Mouse (Mus musculus) central nervous system, embryonic 11.5 days (tissue): Measurements from ENCODE around the gene Cd209a. TPM values are rescaled to one million over a fixed set of nuclear protein-coding genes. Genes with fewer than 3 reads are reported as not detected.

Experiments
- polyA plus RNA-seq: library from polyadenylated mRNA; depleted of rRNA; stranded (reverse); fragments of >200 nt; gene quantifications from 2 replicates; pipeline ENCODE4 v1.2.3, GENCODE M21; 2012; rRNA removed

Gene Cd209a
- not detected in 2 replicates for polyA plus RNA-seq

GRCm38 (mm10) chr8:3748761-3749160 lies at the start of gene Cd209a:
TSS of gene Cd209a (minus strand) at chr8:3748984.

GRCm38 (mm10) chr8:3720551-3720950 lies 28.2 kb downstream of the Cd209a start, which contains the start of gene Clec4g:
TSS of gene Clec4g (minus strand) at chr8:3720651.

GRCm38 (mm10) chr8:3694121-3694520 lies 54.7 kb downstream of the Cd209a start, which contains the start of gene Fcer2a:
TSS of gene Fcer2a (minus strand) at chr8:3694175.

Other genes starting within 250 kb of the Cd209a start
- 127 and 133 TPM in 2 replicates for gene Mcoln1, start 248.5 kb downstream of the Cd209a start, polyA plus RNA-seq
- 32.3 and 37.8 TPM in 2 replicates for gene Pnpla6, start 233.6 kb downstream of the Cd209a start, polyA plus RNA-seq
- 4.3 and 5.4 TPM in 2 replicates for gene C330021F23Rik, start 181.0 kb downstream of the Cd209a start, polyA plus RNA-seq
- 21.2 and 22.0 TPM in 2 replicates for gene Camsap3, start 161.7 kb downstream of the Cd209a start, polyA plus RNA-seq
- gene Xab2, start 127.7 kb downstream of the Cd209a start, polyA plus RNA-seq = 66.9 and 67.5 TPM in 2 replicates
- 69.2 and 71.1 TPM in 2 replicates for gene Pet100, start 127.4 kb downstream of the Cd209a start, polyA plus RNA-seq
- gene Pcp2, start 123.4 kb downstream of the Cd209a start, polyA plus RNA-seq = 1.6 TPM in 1 of 2 replicates, not detected in the other
- 36.9 and 53.7 TPM in 2 replicates for gene Stxbp2, start 118.0 kb downstream of the Cd209a start, polyA plus RNA-seq
- 0.14 and 0.26 TPM in 2 replicates for gene Retn, start 93.2 kb downstream of the Cd209a start, polyA plus RNA-seq
- gene Mcemp1, start 83.2 kb downstream of the Cd209a start, polyA plus RNA-seq = 0.08 and 0.21 TPM in 2 replicates
- gene Fcor, start 76.6 kb downstream of the Cd209a start, polyA plus RNA-seq = 3.5 and 7.5 TPM in 2 replicates
- gene Trappc5, start 72.7 kb downstream of the Cd209a start, polyA plus RNA-seq = 34.4 and 42.6 TPM in 2 replicates
- gene Fcer2a, start 54.8 kb downstream of the Cd209a start, polyA plus RNA-seq = not detected in 2 replicates
- gene Clec4g, start 28.3 kb downstream of the Cd209a start, polyA plus RNA-seq = 0.27 and 0.36 TPM in 2 replicates
- not detected in 2 replicates for gene Cd209e, start 105.3 kb upstream of the Cd209a start, polyA plus RNA-seq
- gene Cd209d, start 129.6 kb upstream of the Cd209a start, polyA plus RNA-seq = not detected in 2 replicates
- gene Cd209b, start 177.9 kb upstream of the Cd209a start, polyA plus RNA-seq = not detected in 2 replicates
- gene Cd209c, start 205.8 kb upstream of the Cd209a start, polyA plus RNA-seq = 0.12 and 0.19 TPM in 2 replicates